Mouse (Mus musculus): ENCODE results near the gene Pcsk5. TPM values are rescaled to one million over a fixed set of nuclear protein-coding genes. Genes with fewer than 3 reads are reported as not detected.

The Pcsk5 gene
- total RNA-seq, 2 experiments from 2014 or later, result 1.8 to 2.5 TPM

DNA sequence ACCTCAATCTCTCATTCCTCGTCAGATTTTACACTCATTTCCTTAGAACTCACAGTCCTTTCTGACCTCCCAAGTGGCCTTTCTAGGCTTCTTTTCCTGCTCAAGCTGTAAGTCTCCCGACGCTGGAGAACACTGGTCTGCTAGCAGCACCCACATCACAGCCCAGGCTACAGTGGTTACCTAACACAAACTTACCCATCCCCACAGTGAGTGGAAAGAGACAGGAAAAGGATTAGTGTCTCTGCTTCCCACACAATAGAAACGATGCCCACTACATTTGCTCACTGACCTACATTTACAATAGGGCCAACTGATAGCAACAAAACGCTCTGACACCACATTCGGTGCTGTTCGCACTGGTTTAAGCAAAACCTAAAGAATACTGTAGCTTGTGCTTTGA is 24.8 kb downstream of the Pcsk5 start:
- no peak for DNase-seq

DNA sequence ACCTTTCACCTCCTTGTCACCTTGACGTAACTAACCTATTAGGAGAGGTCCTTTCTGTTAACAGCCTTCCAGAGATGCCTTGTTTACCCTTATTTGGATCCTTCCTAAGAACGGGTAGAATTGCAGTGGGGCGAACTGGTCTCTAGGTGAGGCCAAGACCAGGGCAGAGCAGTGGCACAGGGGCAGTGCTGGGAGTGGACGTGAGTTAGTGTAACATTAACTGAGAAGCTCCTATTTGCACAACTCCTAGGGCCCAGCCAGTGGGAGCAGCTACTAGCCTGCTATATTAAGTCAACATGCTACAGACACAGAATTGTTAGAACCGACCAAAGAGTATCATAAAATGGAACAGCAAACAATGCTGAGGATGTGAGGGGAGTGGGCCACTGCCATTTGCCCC is 30.8 kb downstream of the Pcsk5 start:
- no peak for DNase-seq

DNA sequence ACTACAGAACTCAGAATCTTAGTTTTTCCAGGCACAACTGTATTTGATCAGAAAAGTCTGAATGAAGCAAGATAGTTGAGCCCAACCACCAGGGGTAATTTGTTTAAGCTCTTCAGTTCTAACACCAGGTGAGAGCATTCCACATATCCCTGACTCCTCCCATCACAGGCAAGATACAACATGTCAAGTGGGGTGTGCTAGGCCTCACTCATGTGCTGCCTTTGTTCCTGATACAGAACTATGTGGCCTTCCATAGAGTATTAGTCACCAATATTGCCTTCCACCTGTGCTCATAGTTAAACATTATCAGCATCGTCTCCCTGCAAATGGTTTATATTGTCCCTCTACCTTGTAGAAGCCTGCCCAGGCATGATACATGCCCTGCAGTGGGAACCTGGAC is 36.6 kb downstream of the Pcsk5 start:
- no peak for DNase-seq

DNA sequence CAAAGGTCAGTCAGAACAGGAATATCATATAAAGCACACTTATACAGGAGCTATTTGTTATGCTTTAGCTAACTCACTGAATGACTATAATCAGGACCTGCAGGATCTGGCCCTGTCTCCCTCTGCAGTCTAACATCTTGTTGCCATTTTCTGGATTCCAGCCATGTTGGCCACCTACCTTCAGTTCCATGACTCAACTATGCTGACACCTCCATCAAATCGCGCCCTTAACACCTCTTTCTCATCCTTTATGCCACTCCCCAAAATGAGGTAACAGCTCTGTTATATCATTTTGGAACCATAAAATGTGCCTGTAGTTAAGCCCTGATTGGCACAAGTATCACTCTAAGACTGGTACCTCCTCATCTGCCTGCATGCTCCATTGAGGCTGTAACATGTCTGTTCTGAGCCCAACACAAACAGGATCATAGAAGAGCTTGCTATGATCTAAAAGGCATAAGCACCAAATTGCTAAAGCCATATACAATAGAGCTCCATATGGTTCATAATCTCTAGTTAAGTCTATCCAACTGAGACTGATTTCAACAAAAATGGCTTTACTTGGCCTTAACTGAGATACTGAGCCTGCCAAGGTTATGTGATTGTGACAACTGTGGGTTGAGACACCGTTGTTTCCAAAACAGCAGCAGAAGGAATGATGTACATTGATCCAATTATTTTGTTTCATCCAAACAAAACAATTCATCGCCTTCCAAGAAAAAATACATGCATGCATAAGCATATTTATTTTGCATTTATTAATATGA is 37.8 kb downstream of the Pcsk5 start:
- DNase-seq, result no peak

DNA sequence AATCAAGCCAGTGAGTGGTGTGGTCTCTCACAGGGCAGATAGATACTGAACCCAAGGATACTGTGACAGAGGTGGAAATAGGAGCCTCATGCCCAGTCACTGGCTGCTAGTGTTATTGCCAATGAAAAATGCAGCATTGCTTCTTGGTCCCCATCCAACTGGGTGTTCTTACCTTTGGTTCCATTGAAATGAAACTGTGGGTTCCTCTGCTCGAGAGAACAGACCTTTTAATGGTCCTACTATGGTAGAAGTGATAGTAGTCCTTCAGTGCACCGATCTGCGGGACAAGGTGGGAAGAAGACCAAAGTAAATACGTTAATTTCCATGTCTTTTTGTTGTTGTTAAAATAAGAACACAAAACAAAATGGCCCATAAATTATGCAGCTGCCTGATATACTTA is 44.0 kb downstream of the Pcsk5 start:
- DNase-seq, result no peak

DNA sequence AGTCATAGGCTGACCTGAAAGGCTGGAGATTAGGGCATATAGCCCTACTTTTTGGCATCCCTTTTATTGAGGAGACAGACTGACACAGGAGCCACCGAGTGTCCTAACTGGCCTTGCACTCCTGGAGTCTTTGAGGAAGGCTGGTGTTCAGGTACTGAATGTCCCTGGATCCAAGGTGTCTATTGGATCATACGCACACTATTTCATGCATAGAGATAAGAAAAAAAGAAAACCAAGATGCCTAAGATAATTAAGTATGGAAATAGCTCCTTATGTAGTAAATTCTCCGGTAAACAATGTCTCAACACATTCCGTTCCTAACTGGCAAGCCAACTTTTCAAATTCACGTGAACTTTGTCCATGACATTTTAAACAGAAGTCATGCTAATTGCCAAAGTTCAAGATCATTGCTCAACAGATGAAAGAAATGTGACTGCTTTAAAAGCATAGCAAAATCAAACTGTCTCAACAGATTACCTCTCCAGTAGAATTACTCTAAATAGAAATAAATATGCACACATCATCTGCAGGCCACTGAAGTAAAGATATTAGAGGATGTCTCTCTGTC is 45.9 kb downstream of the Pcsk5 start:
- DNase-seq, result no peak

DNA sequence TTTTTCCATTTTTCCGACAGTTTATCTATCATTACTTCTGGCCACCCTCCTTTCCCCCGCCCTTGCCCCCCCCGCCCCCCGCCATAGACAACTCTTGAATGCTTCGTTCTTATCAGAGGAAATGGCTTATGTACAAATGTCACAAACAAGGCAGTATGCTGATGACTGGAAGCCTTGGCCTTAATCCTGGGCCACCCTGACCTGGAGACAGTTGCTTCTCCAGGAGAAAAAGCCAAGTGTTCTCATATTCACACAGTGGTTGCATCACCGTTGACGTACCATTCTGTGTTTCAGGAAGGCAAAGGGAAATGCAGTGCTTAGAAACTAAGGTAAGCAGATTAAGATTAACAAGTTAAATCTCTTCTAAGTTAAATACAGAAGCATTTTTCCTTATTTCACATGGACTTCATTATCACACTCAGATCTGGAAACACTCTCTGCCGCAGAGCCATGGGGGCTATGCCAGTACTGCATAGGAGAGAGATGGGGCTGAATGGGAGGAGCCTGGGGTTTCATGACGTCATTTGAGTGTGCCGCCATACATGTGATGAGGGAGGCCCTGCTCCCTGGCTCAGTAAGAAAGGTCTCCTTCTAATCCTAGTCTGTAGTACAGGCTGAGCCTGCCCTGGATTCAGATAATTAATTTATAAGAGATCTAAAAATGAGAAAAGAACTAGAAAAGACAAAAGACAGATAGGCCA is 48.7 kb downstream of the Pcsk5 start:
- DNase-seq, result peak; percentile 22 to 34

DNA sequence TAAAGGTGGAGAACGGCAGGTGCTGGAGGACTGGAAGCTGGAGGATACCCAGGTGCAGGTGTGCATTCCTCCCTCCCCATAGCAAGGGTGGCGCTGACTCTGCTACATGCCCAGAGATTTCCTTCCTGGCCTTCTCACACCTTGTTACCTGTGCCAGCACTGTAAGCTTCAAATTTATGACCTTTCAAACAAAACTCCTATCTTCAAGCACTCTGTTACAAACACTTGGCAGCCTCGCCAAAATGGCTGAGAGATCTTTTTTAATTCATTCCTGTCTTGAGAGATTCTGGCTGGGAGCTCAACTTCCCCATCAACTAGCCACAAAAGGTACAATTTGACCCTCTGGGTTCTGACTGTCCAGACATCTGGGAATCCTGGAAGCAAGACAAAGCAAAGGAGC is 50.7 kb downstream of the Pcsk5 start:
- no peak for DNase-seq

DNA sequence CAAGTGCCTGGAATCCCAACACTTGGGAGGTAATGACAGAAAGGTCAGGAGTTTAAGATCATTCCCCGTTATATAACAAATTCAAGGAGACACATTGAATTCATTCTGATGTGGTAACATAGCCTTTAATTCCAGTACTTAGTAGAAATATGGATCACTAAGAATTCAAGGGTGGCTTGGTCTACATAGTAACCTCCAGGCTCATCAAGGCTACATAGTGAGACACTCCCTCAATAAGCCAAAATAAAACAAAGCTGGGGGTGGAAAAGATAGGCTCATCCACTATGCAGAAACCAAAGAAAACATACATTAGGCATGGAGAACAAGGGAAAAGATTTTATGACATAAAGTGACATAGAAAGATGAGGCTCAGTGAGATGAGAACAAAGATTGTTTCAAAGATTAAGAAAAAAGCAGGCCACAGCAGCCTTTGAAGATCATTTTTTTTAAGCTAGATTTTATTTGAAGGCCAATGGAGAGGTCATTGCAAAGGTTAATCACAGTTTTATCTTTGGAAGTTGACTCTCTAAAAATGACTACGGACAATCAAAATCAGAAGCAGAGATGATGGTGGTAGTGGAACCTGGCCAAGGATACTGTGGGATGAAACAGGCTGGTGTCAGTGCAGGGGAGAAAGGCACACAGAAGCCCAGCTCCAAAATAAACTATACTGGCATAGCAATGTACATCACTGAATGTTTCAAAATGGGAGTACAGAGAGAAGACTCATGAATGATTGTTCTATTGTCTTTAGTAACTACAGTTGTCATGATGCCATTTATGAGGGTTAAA is 52.8 kb downstream of the Pcsk5 start:
- no peak for DNase-seq

DNA sequence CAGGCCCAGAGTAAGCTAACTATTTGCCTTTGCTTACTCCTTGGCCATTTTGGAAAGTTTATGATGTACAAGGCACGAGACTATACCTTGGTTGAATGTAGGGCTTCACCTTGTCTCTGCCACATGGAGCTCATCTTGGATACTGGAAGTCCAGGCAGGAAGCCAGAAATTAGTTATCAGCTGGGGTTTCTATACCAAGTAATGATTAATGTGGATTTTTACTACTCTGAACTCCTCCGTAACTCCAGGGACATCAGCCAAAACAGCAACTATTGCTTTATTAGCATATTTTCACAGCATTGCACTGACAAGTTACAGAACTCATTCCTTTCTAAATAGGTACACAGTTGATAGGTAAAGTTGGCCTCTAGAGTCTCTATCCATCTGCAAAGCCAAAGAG is 54.2 kb downstream of the Pcsk5 start:
- DNase-seq, result no peak

DNA sequence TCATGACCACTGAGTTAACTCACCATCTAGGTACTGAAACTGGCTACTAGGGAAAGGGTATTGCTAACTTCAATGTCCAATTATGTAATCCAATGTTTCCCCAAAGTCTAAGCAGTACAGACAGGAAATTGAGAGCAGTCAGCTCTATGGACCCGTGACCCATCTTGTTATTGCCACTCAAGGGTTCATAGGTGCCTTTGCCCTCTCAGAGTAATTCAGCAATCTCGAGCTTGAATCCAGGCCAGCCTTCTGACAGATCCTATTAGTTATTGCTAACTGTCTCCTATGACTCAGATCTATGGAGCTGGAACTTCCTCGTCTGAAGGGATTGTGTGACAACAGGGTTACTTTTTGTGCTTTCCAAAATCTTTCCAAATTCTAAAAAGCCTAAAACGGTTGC is 56.1 kb downstream of the Pcsk5 start:
- DNase-seq, result no peak

DNA sequence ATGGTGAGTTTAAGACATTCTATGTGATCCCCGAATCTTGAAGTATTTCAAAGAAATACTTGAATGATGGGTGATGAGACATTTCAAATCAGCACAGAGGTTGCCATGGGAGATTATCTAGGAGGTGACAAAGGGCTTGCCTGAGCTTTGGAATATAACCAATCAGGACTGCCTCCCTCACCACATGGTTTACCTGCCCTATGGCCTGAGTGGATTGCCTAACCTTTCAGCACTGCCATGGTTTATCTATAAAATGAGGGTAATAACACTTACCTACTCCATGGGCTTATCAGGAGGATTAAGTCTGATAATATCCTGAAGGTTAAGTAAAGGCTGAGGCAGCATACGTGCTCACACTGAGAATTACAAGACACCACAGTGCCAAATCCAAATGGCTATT is 61.5 kb downstream of the Pcsk5 start:
- no peak for DNase-seq

DNA sequence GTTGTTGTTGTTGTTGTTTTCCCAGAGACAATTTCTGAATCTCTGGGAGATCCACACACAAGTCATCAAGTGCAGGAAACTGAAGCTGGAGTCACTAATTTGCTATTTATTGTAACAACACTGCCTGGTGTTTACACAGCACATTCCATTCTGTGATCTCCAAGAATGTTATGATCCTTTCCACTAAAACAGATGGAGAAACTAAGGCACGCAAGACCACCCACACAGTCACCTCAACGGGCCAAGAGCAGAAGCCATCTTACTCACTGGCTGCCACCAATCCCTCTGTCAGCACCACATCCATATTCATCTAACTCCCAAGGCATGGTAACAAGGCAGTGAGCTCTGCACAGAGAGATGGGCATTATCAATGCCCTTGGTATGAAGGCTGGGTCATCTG is 62.3 kb downstream of the Pcsk5 start:
- DNase-seq, result no peak

DNA sequence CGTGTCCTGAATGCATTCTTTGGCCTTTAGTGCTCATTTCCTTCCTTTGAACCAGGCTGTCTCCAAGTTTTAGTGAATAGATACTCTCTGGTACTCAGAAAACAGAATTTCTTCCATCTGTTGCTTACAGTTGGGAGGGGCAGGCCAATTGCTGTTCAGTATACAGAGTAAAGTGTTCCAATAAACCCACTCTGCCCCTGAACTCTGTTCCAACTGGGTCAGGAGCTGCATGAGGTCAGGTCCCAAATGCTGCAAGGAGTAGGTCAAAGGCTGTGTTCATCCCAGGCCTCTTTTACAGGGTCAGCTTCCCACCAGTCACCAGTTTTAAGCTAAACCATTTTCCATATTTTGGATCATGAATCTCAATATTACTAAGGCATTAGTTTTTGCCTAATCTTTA is 63.4 kb downstream of the Pcsk5 start:
- peak in 1 of 2 experiments; percentile 8 for DNase-seq

DNA sequence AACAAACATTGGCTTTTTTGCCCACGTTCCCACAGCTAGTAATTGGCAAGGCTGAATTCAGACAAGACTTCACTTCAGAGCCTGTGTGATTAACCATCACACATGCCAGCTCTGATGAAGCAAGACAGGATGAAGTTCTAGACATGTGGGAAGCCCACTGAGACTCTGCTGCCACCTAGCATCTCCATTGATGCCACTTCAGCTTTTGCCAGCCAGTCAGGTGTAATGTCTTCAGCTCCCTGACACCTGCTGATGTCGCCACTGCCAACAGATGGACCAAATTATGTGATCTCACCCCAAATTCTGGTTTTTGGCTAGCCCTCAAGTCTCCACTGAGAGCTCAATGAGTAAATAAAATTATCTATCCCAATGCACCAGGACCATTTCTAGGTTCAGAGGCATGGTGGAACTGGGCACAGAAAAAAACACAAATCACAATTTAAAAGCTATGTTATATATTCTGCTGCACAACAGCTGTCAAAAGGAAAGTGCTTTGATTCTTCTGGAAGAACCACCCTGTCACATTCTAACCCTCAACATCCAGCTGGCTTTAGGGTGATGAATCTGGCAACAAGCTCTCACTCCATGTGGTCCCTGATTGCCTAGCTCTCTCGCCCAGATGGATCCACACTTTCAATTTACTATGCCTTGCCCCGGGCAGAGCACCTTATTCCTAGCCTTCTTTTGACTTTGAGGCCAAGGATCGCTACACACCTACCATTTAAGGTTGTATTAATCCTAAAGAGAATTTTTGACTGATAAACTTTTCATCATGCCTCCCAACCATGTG is 67.6 kb downstream of the Pcsk5 start:
- peak in 1 of 2 experiments; percentile 5 for DNase-seq

DNA sequence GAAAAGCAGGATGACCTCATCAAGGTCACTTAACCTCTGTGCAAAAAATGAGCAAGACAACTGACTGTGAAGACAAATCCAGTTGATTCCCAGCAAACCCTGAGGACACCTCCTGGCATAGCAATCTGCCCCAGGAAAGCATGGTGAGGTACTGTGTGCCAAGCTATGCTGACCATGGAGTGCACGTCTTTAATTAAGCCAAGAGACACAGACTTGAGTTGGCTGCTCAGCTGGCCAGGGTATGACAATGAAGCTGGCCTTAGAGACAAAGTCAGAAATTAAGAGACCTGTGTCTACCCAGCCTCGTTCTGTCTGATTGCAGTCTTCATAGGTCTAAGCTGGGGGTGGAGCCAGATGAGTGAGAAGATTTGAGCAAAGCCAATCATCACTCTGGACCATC is 72.4 kb downstream of the Pcsk5 start:
- DNase-seq, result no peak

DNA sequence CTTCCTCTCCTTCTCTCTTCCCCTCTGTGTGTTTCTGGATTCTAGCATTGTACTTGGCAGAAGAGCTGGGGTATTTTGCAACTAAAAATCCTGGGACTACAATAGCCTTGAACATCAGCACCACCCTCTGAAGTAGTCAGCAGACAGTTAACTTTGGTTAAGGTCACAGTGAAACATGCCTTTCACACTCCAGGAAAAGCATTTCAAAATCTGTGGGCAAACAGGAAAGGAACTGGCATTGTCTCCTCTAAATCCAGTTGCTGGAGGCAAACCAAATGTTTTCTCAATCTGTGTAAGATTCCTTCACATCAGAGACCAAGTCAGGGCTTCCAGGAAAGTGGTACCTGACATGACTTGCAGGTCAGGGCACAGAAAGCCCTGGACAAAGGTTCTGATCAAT is 74.7 kb downstream of the Pcsk5 start:
- no peak for DNase-seq

DNA sequence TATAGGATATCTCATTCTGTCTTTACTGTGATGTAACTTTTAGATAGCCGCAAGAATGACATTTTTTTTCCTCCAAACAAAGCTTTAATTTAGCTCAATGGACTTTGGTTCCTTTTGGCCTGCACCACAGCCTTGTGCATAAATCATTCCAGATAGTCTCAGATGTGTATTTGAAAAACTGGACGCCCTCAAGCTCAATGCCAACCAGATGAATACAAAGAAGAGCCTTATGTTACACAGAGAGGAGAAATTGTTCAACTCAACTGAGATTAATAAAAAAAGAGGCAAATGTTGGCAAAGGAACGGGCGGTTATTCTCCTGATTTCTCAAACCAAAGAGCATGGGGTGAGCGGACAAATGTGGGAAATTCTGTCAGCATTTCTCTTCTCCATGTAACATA is 75.8 kb downstream of the Pcsk5 start:
- DNase-seq, result no peak

DNA sequence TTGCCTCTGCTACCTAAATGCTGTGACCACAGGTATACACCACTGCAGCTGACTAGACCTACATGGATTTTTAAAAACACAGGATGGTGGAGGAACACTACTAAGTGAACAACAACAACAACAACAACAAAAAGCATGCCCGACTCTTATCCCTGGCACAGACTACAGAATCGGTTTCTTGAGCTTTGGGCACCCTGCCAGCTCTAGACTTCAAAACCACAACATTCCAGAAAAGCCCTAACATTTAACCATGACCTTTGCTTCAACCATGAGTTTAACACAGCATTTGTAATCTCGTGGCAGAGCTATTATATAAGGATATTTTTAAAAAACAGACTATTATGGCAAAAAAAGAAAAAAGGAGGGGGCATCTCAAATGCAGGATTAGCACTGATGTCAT is 84.6 kb downstream of the Pcsk5 start:
- DNase-seq, result no peak

DNA sequence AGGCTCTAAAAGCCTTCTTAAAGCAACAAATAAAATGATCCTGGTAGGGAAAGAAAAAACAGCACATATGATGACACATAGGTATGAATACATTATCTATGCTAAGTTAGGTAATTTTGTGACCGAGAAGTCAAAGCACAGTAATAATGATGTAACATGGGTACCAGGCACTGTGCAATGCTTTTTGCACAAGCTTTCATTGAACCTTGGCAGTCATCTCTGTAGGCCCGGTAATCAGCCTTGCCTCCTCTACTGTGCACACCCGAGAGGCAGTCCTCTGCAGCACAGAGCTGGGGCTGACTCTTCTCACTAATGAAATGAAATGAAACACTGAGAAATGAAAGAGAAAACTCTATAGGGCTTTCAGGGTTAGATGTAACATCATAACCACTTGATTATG is 89.1 kb downstream of the Pcsk5 start:
- no peak for DNase-seq

DNA sequence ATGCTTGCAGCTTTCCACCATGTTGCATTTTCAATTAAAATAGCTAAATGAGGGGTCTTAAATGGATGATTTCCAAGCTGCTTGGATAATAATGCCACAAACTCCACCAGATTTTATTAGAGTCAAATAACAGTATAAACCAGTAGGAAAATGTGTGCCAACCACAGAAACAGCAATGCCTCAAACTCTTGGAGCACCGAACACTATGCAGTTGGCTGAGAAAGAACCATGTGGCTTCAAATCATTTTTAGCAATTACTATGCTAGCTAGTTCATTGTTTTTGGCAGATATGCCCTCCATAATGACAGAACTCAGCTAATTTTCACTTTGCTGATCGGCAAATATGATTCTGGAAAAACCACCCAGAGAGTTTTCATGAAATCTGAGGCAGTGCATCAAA is 92.1 kb downstream of the Pcsk5 start:
- DNase-seq, result no peak

DNA sequence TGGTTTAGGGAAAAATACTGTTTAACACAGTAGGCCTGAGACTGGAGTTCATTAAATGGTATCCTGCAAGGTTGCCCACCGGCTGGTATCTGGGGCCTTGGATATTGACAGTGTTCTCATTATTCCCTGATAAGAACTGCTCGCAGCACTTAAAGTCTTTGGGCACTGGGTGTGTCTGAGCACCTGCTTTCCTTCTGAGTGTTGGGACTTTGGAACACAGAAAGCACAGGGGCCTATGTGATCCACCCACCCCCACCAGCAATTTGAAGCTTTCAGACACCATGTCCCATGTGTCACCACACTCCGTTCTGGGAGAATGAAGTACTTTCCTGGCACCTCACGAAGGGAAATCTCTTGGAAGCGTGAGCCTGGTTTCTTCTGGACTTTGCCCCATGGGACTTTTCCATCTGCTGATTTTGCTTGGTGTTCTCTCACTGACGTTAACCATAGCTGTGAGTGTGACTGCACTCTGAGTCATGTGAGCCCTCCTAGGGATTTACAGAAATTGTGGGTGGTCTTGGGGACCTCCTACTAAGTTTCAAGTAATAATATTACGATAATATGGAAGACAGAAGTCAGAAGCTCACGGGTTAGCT is 92.9 kb downstream of the Pcsk5 start:
- peak in 1 of 2 experiments; percentile 8 for DNase-seq
